Mouse (Mus musculus) bone marrow macrophage, adult 2 months (primary cell): Measurements from ENCODE around the gene Zfp663.

Source experiments
- CTCF ChIP-seq: IDR thresholded peaks from 2 replicates; pipeline ENCODE4 v1.5.1; 2012; ENCODE audit warnings: low read depth, mild to moderate bottlenecking, low read length, moderate library complexity
- POLR2A ChIP-seq: IDR thresholded peaks from 2 replicates; pipeline ENCODE4 v1.6.1; 2012; ENCODE audit warnings: mild to moderate bottlenecking, low read depth, low read length, borderline replicate concordance

- TF ChIP-seq POLR2A, result no peak
- TF ChIP-seq CTCF, result no peak
Observed at GRCm38 (mm10) chr2:165329703-165330102, 38.8 kb downstream of the Zfp663 start.
